Mouse (Mus musculus) hematopoietic multipotent progenitor cell, adult 10-12 weeks (in vitro differentiated cells): ENCODE data around the gene Rxfp1. TPM values are rescaled to one million over a fixed set of nuclear protein-coding genes. Genes with fewer than 3 reads are reported as not detected.

ENCODE experiments used
- polyA plus RNA-seq: library from polyadenylated mRNA; stranded (reverse); fragments of >175 nt; gene quantifications from 2 replicates; pipeline ENCODE4 v1.2.3, GENCODE M21; 2012; ENCODE audit warnings: low replicate concordance

The Rxfp1 gene
- polyA plus RNA-seq: 0.19 and 0.22 TPM in 2 replicates

GRCm38 (mm10) chr3:79737780-79738179, at the start of gene Rxfp1:
Gene Rxfp1, minus strand, starts transcription at chr3:79737880.

DNA sequence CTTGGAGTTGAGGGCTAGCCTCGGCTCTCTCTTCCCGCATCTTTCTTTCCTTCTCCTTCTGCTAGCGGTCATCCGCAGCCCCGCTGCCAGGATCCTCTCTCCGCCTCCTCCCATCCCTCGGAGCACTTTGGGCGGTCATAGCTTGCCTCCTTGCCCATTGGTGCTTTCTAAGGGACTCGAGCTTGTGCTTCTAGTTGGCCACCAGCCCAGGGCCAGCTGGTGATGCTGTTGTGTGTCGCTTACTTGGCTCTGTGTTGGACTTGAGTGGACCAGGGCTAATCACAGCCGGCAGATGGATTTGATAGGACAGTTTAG, 108.3 kb downstream of the Rxfp1 start, which contains the start of gene Etfdh:
Gene Etfdh (minus strand): TSS at position 85 of the 315 bp plus-strand sequence.

DNA sequence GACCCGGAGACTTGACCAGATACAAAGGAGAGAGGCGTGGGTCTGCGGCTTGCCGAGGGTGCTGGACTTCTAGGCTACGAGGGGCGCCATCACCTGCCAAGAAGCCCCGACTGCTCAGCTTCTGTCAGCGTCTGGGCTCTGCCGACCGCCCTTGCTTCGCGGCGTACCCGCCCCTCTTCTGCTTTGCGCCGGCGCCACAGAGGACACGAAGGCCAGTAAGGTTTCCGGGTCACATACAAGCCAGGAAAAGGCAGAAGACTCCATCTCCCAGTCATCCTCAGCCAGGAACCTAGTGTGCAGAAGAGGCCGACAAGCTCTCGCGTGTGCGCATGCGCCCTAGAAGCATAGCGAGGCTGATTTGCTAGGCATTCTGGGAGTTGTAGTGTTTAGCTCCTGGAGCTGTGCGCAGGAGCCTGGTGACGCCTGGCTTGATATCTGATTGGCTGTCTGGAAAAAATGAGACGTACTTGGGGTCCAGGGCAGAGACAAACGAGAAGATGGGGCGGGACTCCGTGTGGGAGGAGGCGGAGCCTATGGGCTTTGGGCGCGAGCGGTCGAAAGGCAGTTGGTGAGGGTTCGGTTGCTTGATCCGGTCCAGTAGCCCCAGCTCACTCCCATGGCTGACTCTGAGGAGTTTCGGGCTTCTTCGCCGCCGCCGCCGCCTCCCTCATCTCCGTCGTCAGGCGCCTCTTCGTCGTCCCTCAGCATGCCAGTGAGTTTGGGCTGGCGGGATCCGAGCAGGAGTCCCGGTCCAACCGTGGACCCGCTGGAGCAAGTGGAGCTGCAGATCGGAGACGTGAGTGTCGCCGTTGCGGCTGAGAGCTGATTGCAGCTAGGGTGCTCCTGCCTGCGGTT, 108.9 kb downstream of the Rxfp1 start, which contains the start of gene 4930579G24Rik:
Gene 4930579G24Rik (plus strand): TSS at position 519 of the 855 bp plus-strand sequence.

Other genes with a start within 250 kb of the Rxfp1 start
- gene Fnip2, start 170.1 kb downstream of the Rxfp1 start, polyA plus RNA-seq: 1.3 and 1.5 TPM in 2 replicates
- 1.4 and 11.5 TPM in 2 replicates for gene Ppid, start 146.5 kb downstream of the Rxfp1 start, polyA plus RNA-seq
- gene 4930579G24Rik, start 108.8 kb downstream of the Rxfp1 start, polyA plus RNA-seq: 0.48 and 1.2 TPM in 2 replicates
- gene Etfdh, start 108.4 kb downstream of the Rxfp1 start, polyA plus RNA-seq: 13.3 and 18.9 TPM in 2 replicates
- not detected in 2 replicates for gene Tmem144, start 114.9 kb upstream of the Rxfp1 start, polyA plus RNA-seq
- gene Fam198b, start 146.7 kb upstream of the Rxfp1 start, polyA plus RNA-seq: 0.08 and 0.16 TPM in 2 replicates